Mouse (Mus musculus) frontal cortex, adult (tissue): ENCODE measurements around the gene Ubp1.

Experiments used
- ATAC-seq: cut with Nextera tagmentation; 2 replicates; pipeline ENCODE4 v1.9.2; 2017; ENCODE audit warnings: mild to moderate bottlenecking, moderate library complexity, mixed read lengths; ENCODE audit not compliant: low TSS enrichment

Gene Ubp1

DNA sequence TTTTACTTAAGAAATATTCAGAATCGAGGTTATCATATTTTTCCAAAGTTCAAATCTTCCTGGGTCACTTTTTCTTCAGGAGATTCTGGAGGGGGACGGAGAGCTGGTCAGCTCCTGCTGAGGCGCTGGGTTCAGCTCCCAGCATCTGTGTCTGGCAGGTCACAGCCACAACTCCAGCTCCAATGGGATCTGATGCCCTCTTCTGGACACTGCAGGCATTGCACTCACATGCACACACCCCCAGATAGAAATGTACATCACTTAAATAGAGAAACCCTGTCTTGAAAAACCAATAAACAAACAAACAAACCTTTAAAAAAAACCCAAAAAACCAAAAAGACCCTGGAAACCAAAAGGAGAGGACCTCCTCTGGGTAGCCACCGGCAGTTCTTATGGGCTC is 85.0 kb downstream of the Ubp1 start:
- no peak for ATAC-seq

DNA sequence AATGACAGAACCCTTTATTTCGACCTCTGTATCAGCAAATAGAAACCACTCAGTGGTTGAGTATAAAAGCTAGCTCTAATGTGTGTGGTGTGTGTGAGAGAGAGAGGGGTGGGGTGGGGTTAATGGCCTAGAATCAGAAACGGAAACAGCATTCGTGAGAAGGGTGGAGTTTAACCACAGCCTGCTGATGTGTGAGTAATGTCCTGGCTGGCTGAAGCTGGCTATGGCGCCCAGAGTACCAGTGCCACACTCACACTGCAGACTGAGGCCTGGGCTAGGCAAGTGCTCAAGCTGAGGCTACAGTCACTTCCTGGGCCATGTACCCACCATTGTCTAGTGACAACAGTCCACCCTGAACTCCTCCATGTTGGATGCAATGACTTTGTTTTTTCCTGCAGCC is 85.7 kb downstream of the Ubp1 start:
- no peak for ATAC-seq

DNA sequence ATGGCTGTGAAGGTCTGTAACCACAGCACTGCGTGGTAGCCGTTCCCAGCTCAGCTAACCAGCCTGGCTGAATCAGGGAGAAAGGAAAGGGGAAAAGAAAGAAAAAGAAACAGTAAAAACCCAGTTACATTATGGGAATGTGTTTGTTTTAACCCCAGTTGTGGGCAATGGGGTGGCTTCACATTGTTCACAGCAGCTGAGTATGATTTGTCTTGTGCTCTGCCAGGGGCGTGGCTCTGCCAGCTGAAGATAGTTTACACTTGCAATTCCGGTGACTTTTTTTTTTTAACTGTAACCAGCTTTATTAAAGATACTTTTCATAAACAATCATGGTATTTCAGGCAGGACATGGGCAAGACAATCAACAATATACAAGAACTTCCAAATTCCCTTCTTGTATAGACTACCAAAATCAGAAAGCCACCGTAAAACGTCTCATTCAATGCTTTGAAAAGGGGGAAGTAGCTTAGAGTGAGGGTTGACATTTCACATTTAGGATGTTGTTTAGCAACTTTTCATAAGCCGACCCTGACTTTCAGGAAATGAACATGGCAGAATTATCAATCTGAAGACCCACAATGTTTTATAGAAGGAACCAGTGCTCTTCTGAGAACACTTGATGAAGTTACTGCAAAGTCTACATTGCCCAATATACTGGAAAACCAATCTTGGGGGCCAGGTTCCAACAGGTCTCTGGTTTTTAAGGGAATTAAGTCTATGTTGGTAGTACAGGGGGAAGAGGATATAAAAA is 88.5 kb downstream of the Ubp1 start:
- no peak for ATAC-seq

DNA sequence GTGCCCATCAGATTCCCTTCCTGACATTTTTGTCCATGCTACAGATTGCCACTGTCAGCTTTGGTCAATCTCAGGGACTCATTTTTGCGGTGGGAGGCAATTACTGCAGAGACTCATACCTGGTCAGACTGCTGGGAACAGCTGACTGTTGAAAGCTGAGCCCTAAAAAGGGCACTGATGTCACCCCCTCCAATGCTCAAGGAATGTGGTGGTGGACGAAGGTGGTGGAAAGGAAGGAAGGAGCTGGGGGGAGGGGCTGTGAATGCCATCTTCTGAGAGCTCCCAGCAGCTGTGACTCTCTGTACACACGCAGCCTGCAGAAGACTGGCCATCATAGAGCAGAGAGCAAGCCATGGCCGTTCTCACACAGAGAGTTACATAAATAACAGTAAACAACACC is 91.4 kb downstream of the Ubp1 start:
- ATAC-seq, result no peak

DNA sequence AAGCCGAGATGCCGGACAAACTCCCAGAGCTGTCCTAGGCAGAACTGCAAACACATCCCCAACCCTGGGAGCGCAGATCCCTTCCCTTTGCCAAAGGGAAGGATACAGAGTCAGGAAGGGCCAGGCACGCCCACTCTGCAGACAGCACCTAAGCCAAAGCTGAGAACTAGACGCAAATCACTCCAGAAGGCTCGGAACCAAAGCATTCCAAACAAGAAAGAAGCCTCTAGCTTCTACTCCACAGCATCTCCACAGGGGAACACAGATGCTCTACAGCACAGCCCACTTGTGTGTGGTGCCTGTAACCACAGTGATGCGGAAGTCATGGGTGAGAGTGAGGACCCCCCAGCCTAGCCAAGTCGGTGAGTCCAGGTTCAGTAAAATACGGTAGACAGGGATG is 94.4 kb downstream of the Ubp1 start:
- ATAC-seq, result peak; percentile 56; the same call in 1 of the 2 replicates

DNA sequence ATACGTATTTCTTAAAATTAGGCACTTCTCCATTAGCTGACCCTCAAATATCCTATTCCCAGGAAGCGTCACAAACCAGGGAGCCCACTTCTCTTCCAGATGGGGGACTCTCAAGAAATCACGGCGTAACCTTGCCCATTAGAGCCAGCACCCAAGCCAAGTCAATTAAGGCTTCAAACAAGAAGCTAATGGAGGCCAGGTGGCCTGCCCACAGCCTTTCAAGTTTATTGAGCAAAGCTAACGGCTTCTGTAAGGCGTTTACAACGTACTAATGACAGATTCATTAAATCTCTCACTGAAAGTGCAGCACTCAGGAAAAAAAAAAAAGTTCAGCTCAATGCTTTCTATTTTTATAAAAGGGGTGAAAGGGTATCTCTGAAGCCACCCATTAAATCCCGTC is 95.1 kb downstream of the Ubp1 start:
- no peak for ATAC-seq

DNA sequence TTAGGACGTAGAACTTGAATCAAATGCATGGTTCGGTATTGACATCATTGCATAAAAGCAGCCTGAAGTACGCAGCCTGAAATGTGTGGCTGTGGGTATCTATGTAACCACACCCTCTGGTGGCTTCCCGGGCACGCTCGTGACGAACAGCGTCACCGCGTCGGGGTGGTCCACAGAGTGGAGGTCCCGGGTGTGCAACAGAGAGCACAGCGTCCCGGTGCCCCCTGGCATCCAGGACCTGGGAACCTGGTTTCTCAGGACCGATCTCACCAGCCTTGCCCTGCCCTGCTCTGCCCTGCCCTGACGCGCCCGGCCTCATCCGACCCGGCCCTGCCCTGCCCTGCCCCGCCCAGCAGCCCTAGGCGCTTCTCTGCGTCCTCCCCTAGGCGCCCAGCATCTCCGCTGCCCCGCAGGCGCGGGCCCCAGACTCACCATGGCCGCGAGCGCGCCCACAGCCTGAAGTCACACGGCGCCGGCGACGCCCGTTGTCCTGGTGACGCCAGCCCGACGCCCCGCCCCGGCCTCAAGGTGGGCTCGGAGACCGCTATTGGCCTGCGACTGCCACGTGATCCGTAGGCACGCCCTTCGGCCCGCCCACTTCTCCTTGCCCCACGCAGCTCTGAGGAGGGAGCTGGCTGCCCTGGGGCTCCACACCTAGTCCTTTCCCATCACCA is 95.7 kb downstream of the Ubp1 start:
- peak; percentile 92 for ATAC-seq
